Mouse (Mus musculus): ENCODE measurements at regions not wholly inside any gene's neighbourhood (a gene's known extent, or its start where the extent isn't known, plus 50 kb on each side); places are given as distances from the start of the nearest gene placed in this dataset.
A peak's percentile ranks its signal among the peaks of the same experiment; 100 is the strongest.
"Not testable (repeated sequence)": the region's sequence is repeated elsewhere in the genome, so short reads cannot be mapped to it uniquely, and the experiment has no call there.

GRCm38 (mm10) chr1:7671566-7671965 is 2863.9 kb downstream of the Gm37988 start:
- Histone ChIP-seq H3K27me3 (ENCODE audit: control insufficient read depth, insufficient read depth, low read length) (no peaks in the 10 kb centered on the region), H3K4me1 (ENCODE audit: control insufficient read depth, insufficient read depth, low read length) (no peaks in the 10 kb centered on the region), H3K9me3 (replicated peaks; ENCODE audit: control insufficient read depth, low read length) (no peaks in the 10 kb centered on the region), H3K36me3 (replicated peaks; ENCODE audit: control insufficient read depth, insufficient read depth, low read depth, low read length) (no peaks in the 10 kb centered on the region), H3K4me2 (ENCODE audit: low read depth, low read length) (no peak overlapping the region), H3K9ac (replicated peaks; ENCODE audit: low read length) (no peak overlapping the region), H3K4me3 (ENCODE audit: low read depth, low read length) (no peak overlapping the region), H3K27ac (replicated peaks; ENCODE audit: low read depth, low read length) (no peak overlapping the region)
- DNase-seq (ENCODE audit: low spot score) (no peak), ATAC-seq (replicated peaks; ENCODE audit: insufficient number of reproducible peaks, low FRiP score, low TSS enrichment, low read depth) (no peak)

DNA sequence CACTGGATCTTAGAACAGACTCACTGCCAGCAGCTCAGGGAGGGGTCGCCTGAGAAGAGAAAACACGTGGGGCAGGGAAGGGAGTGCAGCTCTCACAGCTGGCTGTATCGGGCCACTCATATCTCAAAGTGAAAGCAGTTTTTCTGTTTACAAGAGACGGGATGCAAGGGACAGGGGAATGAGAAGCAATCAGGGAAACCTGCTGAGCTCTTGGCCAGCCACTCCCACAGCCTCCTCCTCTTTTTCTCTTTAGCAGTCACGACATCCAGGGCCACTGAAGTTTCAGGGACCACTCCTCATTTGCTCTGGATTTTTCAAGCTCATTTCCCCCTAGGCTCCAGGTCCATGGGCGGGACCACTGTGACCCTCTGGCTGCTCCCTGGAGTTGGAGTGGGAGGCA is 2901.5 kb downstream of the Gm37988 start:
- not testable (repeated sequence) for H3K27me3 ChIP-seq (ENCODE audit: control insufficient read depth, insufficient read depth, low read length); H3K4me1 ChIP-seq (ENCODE audit: control insufficient read depth, insufficient read depth, low read length); ATAC-seq (replicated peaks; ENCODE audit: insufficient number of reproducible peaks, low FRiP score, low TSS enrichment, low read depth); H3K9me3 ChIP-seq (replicated peaks; ENCODE audit: control insufficient read depth, low read length); DNase-seq (ENCODE audit: low spot score); H3K27ac ChIP-seq (replicated peaks; ENCODE audit: low read depth, low read length); H3K9ac ChIP-seq (replicated peaks; ENCODE audit: low read length); H3K4me2 ChIP-seq (ENCODE audit: low read depth, low read length); H3K4me3 ChIP-seq (ENCODE audit: low read depth, low read length); H3K36me3 ChIP-seq (replicated peaks; ENCODE audit: control insufficient read depth, insufficient read depth, low read depth, low read length)
- WGBS: 87% methylated on average over 6 of the region's 6 CpGs

DNA sequence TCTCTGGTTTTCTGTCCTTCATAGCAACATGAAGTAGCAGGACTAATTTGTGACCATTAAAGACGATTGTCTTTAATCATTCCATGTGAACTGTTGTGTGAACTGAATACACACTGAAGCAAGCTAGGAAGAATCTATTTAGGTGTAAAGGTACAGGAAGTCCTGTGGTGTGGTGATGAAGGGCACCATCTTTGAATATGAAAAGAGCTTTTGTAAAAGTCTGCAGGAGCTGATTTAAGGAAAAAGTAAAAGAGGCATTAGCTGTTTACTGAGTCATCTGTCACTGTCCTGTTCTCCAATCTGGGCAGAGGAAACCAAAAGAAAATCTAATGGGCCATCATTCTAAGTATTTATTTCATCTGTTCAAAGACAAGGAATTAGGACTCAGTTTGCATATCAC is 2925.0 kb downstream of the Gm37988 start:
- ATAC-seq (replicated peaks; ENCODE audit: insufficient number of reproducible peaks, low FRiP score, low TSS enrichment, low read depth): no peak
- DNase-seq (ENCODE audit: low spot score): no peak
- Histone ChIP-seq H3K36me3 (replicated peaks; ENCODE audit: control insufficient read depth, insufficient read depth, low read depth, low read length) (no peaks in the 10 kb centered on the region), H3K27ac (replicated peaks; ENCODE audit: low read depth, low read length) (no peak overlapping the region), H3K9ac (replicated peaks; ENCODE audit: low read length) (no peak overlapping the region), H3K4me2 (ENCODE audit: low read depth, low read length) (no peak overlapping the region), H3K27me3 (ENCODE audit: control insufficient read depth, insufficient read depth, low read length) (no peaks in the 10 kb centered on the region), H3K9me3 (replicated peaks; ENCODE audit: control insufficient read depth, low read length) (no peaks in the 10 kb centered on the region), H3K4me3 (ENCODE audit: low read depth, low read length) (no peak overlapping the region), H3K4me1 (ENCODE audit: control insufficient read depth, insufficient read depth, low read length) (no peaks in the 10 kb centered on the region)
- 58% methylated on average over 1 of the region's 1 CpGs for WGBS

DNA sequence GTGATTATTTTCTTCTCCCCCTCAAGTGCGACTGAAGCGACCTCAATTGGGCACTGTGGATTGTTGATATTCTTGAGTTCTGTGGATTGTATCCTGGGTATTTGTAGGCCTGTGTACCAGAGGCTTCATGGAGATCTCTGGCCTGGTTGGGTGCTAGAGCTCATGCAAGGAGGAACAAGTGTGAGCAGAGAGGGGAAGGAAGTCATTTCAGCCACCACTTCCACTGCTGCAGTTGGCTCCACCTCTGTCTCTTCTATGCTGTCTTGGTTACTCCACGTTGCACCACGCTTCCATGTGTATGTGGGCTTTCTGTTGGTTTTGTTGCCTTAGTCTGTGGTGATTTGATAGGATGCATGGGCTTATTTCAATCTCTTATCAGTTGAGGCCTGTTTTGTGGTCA is 2929.6 kb downstream of the Gm37988 start:
- Histone ChIP-seq H3K4me3 (ENCODE audit: low read depth, low read length) (no peak overlapping the region), H3K36me3 (replicated peaks; ENCODE audit: control insufficient read depth, insufficient read depth, low read depth, low read length) (no peaks in the 10 kb centered on the region), H3K9me3 (replicated peaks; ENCODE audit: control insufficient read depth, low read length) (no peaks in the 10 kb centered on the region), H3K4me1 (ENCODE audit: control insufficient read depth, insufficient read depth, low read length) (no peaks in the 10 kb centered on the region), H3K9ac (replicated peaks; ENCODE audit: low read length) (no peak overlapping the region), H3K4me2 (ENCODE audit: low read depth, low read length) (no peak overlapping the region), H3K27ac (replicated peaks; ENCODE audit: low read depth, low read length) (no peak overlapping the region), H3K27me3 (ENCODE audit: control insufficient read depth, insufficient read depth, low read length) (no peaks in the 10 kb centered on the region)
- DNase-seq (ENCODE audit: low spot score): no peak
- no peak for ATAC-seq (replicated peaks; ENCODE audit: insufficient number of reproducible peaks, low FRiP score, low TSS enrichment, low read depth)
- WGBS: 83% methylated on average over 4 of the region's 4 CpGs

DNA sequence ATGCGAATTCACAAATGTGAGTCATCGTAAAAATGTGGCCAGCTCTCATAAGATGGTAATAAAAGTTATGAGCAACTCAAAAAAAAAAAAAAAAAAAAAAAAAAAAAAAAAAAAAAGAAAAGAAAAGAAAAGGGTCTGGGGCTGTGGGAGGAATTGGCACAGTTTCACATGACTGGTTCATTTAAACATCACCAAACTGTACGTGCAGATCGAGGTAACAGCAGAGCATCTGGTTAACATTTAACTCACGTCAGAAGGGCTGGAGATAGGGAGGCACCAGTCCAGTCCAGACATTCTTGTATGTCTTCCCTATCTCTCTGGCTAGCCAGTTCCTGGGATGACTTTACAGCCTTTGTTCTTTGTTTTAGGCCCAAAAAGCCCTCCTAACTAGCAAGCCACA is 2938.2 kb downstream of the Gm37988 start:
- Histone ChIP-seq H3K9me3 (replicated peaks; ENCODE audit: control insufficient read depth, low read length) (no peaks in the 10 kb centered on the region), H3K36me3 (replicated peaks; ENCODE audit: control insufficient read depth, insufficient read depth, low read depth, low read length) (no peaks in the 10 kb centered on the region), H3K27ac (replicated peaks; ENCODE audit: low read depth, low read length) (no peak overlapping the region), H3K4me3 (ENCODE audit: low read depth, low read length) (no peak overlapping the region), H3K9ac (replicated peaks; ENCODE audit: low read length) (no peak overlapping the region), H3K4me2 (ENCODE audit: low read depth, low read length) (no peak overlapping the region), H3K4me1 (ENCODE audit: control insufficient read depth, insufficient read depth, low read length) (no peaks in the 10 kb centered on the region), H3K27me3 (ENCODE audit: control insufficient read depth, insufficient read depth, low read length) (no peaks in the 10 kb centered on the region)
- DNase-seq (ENCODE audit: low spot score) (no peak), ATAC-seq (replicated peaks; ENCODE audit: insufficient number of reproducible peaks, low FRiP score, low TSS enrichment, low read depth) (no peak)
- 77% methylated on average over 5 of the region's 5 CpGs for WGBS

- H3K36me3 ChIP-seq (replicated peaks; ENCODE audit: control insufficient read depth, insufficient read depth, low read depth, low read length): no peaks in the 10 kb centered on the region
- no peaks in the 10 kb centered on the region for H3K9me3 ChIP-seq (replicated peaks; ENCODE audit: control insufficient read depth, low read length)
- no peak overlapping the region for H3K4me3 ChIP-seq (ENCODE audit: low read depth, low read length)
- no peak for ATAC-seq (replicated peaks; ENCODE audit: insufficient number of reproducible peaks, low FRiP score, low TSS enrichment, low read depth)
- H3K27ac ChIP-seq (replicated peaks; ENCODE audit: low read depth, low read length): no peak overlapping the region
- no peaks in the 10 kb centered on the region for H3K27me3 ChIP-seq (ENCODE audit: control insufficient read depth, insufficient read depth, low read length)
- WGBS: 17% methylated on average over 1 of the region's 1 CpGs
- no peak overlapping the region for H3K4me2 ChIP-seq (ENCODE audit: low read depth, low read length)
- no peak overlapping the region for H3K9ac ChIP-seq (replicated peaks; ENCODE audit: low read length)
- H3K4me1 ChIP-seq (ENCODE audit: control insufficient read depth, insufficient read depth, low read length): no peaks in the 10 kb centered on the region
- no peak for DNase-seq (ENCODE audit: low spot score)
Observed at GRCm38 (mm10) chr1:7776720-7777119, 2969.0 kb downstream of the Gm37988 start.

DNA sequence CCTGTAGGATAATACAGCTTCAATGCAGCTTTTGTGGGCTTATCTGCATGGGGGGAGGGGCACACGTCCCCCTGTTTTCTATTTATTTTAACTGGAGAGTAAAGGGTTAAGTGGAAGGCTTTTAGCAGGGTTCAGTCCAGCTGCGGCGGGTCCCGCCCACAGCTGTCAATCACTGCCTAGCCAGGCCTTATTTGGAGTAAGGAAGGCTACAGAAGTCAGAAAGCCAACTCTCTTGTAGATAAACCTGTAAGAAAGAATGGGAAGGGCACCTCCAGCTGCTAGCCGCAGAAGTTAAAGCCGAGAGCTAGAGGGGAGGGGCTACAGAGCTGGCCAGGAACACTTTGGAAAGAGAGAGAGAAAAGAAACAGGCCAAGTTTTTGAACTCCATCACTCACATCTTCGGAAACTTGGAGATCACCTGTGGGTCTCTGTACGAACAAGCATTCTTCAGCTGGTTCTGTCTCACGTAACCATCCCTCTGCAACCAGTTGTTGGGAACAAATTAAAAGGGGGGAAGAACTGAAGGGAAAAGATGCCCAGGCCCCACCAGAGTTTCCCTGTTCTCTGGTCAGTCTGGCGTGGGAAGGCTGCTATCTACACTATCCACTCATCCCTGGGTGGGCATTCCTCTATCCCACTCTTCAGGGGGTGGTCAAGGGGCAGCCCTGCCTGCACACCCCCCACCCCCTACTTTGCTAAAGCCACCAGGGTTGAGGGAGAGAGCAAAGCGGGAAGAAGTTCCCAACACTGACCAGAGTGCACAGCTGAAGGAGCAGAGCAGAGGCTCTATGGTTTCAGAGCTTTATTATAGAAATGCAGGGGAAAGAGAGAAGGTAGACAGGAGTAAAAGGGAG is 2969.7 kb downstream of the Gm37988 start:
- H3K4me2 ChIP-seq (ENCODE audit: low read depth, low read length): peak overlapping the region; percentile 3; the same call in 1 of the 2 replicates
- H3K27ac ChIP-seq (replicated peaks; ENCODE audit: low read depth, low read length): no peak overlapping the region
- H3K4me1 ChIP-seq (ENCODE audit: control insufficient read depth, insufficient read depth, low read length): no peaks in the 10 kb centered on the region
- H3K27me3 ChIP-seq (ENCODE audit: control insufficient read depth, insufficient read depth, low read length): no peaks in the 10 kb centered on the region
- no peak overlapping the region for H3K4me3 ChIP-seq (ENCODE audit: low read depth, low read length)
- ATAC-seq (replicated peaks; ENCODE audit: insufficient number of reproducible peaks, low FRiP score, low TSS enrichment, low read depth) (peak; percentile 94), DNase-seq (ENCODE audit: low spot score) (peak; percentile 73)
- 6% methylated on average over 11 of the region's 11 CpGs for WGBS
- H3K36me3 ChIP-seq (replicated peaks; ENCODE audit: control insufficient read depth, insufficient read depth, low read depth, low read length): no peaks in the 10 kb centered on the region
- H3K9ac ChIP-seq (replicated peaks; ENCODE audit: low read length): no peak overlapping the region
- no peaks in the 10 kb centered on the region for H3K9me3 ChIP-seq (replicated peaks; ENCODE audit: control insufficient read depth, low read length)

- H3K4me3 ChIP-seq (ENCODE audit: low read depth, low read length); H3K9ac ChIP-seq (replicated peaks; ENCODE audit: low read length); H3K27me3 ChIP-seq (ENCODE audit: control insufficient read depth, insufficient read depth, low read length); H3K4me1 ChIP-seq (ENCODE audit: control insufficient read depth, insufficient read depth, low read length); H3K4me2 ChIP-seq (ENCODE audit: low read depth, low read length); H3K27ac ChIP-seq (replicated peaks; ENCODE audit: low read depth, low read length); DNase-seq (ENCODE audit: low spot score); H3K9me3 ChIP-seq (replicated peaks; ENCODE audit: control insufficient read depth, low read length); H3K36me3 ChIP-seq (replicated peaks; ENCODE audit: control insufficient read depth, insufficient read depth, low read depth, low read length); ATAC-seq (replicated peaks; ENCODE audit: insufficient number of reproducible peaks, low FRiP score, low TSS enrichment, low read depth): not testable (repeated sequence)
- WGBS: 28% methylated on average over 5 of the region's 5 CpGs
Observed at GRCm38 (mm10) chr1:7778045-7778565, 2970.4 kb downstream of the Gm37988 start.
